Mouse (Mus musculus): ENCODE measurements around the gene Fam172a. TPM values are rescaled to one million over a fixed set of nuclear protein-coding genes. Genes with fewer than 3 reads are reported as not detected.

Fam172a gene
- total RNA-seq, 2 experiments from 2014 or later: 22.4 to 50.6 TPM

DNA sequence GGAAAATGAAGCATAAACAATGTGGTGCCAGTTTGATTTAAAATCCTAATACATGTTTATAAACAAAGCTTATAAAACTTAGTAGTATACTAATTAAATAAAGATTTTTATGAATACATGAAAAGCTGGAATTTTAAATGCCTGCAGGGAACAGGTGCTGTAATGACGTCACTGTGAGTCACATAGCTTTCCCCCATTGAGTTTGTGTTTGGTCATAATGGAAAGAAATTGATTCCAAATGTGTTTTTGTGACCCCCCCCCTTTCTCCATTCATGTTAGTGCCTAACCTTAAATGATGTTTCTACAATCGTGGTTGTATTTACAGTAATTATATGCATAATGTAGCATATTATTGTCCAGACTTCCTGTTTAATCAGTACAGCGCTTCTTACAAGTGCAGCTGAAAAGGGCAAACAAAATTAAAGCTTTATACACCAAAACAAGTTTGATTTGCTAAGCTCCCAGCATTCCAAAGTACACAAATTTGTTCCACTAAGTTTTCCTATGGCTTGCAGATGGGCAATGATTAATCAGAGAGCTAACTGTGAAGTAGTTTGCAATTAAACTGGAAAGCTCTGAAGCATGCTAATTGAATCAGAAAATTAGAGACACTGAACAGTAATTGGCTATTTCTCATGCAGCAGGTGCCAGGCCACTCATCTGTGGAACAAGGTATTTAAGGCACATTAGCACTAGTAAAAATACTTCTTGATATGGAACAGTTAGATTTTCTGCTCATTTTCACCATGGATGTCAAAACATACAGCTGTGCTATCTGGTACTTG is 398.1 kb downstream of the Fam172a start:
- ATAC-seq (replicated peaks; ENCODE audit: poor library complexity): no peak

DNA sequence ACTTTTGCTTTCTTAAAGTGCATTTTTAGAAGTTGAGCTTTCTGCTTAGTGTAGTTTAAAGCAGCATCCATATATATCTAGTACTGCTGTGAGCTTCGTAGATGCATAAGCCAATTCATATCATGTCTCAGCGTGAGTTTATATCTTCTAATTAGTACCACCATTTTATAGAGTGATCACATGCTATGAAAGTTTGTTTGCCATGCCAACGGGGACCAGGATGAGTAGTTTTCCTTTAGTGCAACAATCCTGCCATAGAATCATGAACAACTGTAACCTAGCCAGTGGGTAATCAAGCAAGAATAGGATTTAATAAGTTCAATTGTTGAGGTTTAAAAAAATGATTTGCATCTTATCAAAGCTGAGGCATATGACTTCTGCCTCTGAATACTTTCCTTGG is 398.8 kb downstream of the Fam172a start:
- ATAC-seq (replicated peaks; ENCODE audit: poor library complexity): no peak

DNA sequence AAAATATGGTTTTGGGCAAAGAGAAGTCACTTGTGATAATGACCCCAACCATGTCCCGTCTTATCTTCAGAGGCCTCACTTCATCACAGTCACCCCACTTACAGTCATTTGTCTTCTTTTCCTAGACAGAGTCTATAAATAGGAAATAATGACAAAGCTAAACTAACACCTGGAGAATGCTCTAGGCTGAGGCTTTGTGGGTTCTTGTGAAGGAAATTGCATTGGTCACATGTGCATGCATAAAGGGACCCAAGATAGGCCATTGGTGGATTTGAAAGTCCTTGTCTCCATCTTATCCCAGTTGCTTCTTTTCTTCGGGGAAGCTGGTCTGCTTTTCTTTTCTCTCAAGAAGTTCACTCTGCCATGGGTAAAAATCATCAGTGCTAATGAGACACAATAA is 400.5 kb downstream of the Fam172a start:
- no peak for ATAC-seq (replicated peaks; ENCODE audit: poor library complexity)

DNA sequence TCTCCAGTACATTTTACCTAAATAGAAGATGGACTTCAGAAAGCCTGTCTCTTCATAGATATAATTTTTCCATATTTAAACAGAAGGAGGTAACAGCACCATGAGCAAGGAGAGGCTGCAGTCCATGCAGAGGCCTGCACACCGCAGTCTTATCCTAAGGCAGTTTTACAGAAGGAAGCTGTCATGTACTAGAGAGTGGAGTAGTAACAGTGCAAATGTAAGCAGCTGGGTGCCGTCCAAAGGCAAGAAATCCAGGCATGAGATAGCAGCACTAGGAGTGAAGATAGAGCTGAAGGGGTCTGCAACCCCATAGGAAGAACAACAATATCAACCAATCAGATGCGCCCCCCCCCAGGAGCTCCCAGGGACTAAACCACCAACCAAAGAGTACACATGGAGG is 403.0 kb downstream of the Fam172a start:
- no peak for ATAC-seq (replicated peaks; ENCODE audit: poor library complexity)

DNA sequence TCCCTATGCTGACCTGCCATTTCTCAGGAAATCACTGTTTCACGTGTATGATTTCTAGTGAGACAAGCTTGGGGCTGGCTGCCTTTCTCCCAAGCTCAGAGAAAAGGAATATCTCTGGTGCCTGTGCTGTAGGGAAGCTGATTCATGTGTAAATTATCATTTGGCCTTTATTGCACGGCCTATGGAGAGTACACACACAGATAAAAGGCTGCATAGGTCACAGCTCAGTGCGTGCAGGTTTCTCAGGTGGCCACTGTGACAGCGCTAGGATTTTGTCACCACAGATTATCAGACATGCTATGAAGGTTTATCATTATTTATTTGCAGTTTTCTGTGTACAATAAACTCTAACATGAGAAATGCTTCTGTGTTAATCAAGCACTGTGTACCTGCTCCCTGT is 408.8 kb downstream of the Fam172a start:
- no peak for ATAC-seq (replicated peaks; ENCODE audit: poor library complexity)

DNA sequence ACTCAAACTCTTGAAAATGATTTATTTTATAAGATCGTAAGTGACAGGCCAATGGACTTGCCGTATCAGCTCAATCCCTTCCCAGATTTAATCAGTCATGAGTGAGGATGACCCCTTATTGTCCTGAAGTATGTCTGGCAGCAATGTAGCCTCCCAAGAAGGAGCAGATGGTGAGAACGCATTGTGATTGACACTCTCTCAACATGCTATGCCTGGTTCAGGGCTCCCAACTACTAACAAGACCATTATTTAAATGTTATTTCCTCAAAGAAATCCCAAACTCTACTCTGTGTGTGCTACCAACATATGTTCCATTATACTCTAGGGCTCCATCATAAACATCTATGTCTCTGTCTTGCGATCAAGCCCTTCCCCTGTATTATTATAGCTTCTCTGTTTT is 412.1 kb downstream of the Fam172a start:
- no peak for ATAC-seq (replicated peaks; ENCODE audit: poor library complexity)

DNA sequence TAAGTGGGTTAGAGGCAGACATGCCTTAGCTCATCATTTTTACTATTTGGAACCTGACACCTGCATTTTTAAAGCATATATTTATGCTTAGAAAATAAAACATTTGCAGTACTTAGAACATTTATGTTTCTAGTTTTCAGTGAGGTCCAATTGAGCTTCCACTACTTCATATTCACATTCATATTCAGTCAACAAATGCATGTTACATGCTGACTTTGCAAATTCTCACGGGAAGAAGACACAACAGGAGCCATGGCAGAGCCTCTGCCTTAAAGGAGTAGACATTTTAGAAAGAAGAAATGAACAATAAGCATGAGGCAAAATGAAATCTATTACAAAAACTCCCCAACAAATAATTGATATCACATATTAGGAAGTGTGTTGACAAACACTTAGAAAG is 416.9 kb downstream of the Fam172a start:
- no peak for ATAC-seq (replicated peaks; ENCODE audit: poor library complexity)

DNA sequence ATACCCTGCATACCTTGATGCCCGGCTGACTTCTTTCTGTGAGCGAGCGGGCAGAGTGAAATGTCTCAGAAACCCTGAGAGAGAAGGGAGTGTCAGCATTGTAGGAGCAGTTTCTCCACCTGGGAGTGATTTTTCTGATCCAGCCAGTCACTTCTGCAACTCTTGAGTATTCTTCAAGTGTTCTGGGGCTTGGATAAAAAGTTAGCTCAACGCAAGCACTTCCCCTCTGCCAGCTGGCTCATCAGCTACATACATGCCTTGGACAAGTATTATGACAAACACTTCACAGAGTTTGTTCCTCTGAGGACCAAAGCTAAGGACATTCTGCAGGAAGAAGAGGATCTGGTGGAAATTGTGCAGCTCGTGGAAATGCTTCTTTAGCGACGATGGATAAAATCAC is 420.2 kb downstream of the Fam172a start:
- no peak for ATAC-seq (replicated peaks; ENCODE audit: poor library complexity)

DNA sequence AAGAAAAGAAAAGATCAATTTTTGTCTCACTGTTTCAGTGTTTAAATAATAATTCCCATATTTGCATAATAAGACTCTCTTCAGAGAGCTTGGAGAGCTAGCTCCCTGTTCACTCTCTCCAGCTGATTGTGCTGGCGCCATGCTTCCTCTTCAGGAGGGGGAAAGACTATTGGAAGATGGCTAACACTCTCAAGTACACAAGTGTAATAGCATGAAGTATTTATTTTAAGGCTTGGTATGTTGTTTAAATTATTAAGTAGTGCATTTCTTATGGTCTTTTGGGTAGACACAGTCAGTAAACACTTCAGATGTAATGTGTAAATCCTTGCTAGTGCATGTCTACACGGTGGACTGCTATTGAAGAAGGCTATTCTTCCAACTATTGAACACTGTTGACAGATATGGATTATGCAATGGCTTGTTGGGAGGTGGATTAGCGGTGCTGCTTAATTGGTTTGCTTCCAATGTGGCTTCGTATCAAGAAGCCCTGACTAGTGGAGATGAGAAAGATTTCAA is 422.1 kb downstream of the Fam172a start:
- ATAC-seq (replicated peaks; ENCODE audit: poor library complexity): no peak

DNA sequence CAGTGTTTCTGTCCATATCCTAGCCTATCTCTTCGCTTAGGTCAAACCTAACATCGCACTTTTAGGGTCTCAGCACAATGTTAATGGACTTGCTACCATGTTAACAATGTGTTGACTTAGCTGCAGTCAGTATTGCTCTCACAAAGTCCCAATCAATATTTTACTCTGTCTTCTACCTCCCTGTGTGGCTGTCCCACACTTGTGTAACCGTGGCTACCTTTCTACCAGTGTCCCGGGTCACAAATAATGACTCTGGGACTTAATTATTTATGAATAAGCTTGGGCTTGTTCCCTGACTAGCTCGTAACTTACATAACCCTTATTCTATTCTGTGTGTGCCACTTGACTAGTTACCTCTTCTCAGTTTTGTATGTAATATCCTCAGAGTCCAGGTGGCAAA is 455.6 kb downstream of the Fam172a start:
- ATAC-seq (replicated peaks; ENCODE audit: poor library complexity): no peak

DNA sequence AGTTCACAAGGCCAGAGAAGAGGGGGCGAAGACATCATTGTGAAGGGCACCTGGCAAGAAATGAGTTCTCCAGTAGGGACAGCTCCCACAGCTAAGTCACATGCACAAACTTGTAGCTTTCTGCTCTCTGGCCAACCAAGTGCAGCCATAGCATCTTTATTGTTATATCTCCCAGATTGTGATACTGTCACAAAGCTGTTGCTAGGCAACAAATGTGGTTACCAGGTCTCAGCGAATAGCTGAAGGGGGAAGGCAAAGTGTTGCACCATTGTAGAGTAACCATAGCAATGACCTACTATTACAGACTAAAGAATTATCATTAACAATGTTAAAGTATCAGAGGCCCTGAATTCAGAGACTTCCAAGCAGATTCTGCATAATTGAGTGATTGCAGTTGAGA is 460.3 kb downstream of the Fam172a start:
- ATAC-seq (replicated peaks; ENCODE audit: poor library complexity): peak; percentile 27; the same call in 1 of the 2 replicates

DNA sequence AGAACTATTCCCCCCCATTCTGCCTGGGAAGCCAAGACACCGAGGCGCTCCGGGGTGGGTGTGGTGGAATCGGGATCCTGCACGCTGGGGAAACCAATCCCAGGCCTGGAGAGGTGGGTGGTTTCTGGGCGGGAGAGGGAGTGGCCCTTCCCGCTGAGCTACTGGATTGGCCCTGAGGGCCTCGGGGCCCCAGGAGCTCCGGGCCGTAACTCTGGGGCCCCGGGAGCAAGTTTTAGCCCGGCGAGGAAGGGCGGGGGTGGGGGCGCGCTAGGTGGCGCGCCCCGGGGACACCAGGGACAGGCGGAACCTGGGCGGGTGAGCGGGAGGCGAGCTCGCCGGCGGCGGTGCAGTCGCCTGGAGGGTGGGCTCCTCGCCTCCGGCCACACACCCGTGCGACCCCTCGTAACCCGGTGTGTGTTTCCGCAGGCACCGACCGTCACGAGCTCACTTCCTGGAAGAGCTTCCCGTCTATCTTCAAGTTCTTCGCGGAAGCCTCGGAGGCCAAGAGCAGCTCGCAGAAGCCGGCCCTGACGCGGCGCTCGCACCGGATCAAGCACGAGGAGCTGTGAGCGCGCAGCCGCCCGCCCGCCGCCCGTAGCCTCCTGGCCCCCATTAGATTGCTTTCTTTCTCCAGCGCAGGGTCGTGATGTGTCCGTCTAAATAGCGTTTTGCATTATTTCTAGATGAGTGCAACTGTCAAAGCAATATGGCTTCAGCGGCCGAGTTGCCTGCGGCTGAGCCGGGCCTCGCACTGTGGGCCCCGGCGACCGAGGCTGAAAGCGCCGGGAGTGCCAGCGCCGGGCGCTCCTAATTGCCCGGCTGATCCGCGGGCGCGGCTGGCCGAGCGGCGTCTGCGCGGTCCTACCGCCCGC is 461.5 kb downstream of the Fam172a start:
- peak; percentile 89 for ATAC-seq (replicated peaks; ENCODE audit: poor library complexity)

DNA sequence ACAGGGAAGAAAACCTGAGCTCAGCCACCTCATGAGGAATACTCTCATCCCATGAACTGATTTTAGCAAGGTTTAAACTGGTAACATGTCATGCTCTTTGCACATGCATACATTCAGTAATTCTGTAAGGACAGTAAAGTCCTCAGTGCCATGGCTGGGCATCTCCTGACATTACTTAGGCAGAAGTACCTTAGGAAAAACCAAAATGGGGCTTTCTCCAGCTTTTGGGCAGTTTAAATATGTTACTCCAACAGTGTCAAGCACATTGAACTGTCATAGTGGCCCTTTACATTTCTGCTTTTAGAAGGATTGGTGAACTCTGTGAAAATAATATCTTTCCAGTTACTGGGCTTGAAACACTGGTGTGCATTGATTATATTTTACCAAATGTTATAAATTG is 463.1 kb downstream of the Fam172a start:
- ATAC-seq (replicated peaks; ENCODE audit: poor library complexity): no peak

DNA sequence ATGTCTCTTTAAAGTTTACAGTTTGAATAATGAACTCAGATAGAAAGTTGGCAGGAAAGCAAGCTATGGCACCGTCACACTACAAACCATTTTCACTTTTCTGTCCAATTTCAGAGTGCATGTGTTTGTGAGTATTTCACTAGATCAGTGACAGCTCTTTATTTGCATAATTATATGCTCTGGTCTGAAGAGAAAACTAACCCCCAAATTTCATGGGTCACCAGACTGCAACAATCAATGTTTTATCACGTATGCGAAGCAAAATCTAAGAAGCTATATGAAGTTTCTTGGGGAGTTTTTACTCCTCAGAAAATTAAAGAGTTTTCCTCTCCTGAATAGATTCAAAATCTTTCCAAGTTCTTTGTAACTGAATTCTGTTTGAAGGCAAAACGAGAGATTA is 466.3 kb downstream of the Fam172a start:
- ATAC-seq (replicated peaks; ENCODE audit: poor library complexity): no peak

DNA sequence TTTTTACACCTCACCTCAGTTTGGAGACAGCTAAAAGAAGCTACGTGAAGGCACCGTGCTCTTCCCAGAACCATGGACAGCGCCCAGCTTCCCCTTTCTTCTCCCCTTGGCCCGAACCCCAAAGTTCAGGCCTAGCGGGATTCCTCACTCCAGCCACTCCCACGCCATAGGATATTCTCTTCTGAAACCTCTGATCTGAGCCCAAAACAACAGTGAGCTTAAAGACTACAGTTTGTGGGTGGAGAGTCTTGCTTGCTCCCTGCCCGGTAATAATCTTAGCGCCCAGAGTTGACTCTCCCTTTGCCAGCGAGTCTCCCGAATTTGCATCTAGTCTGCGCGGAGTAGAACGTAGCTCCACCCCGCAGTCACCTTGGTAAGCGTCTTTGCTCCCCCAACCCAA is 469.5 kb downstream of the Fam172a start:
- ATAC-seq (replicated peaks; ENCODE audit: poor library complexity): peak; percentile 87

DNA sequence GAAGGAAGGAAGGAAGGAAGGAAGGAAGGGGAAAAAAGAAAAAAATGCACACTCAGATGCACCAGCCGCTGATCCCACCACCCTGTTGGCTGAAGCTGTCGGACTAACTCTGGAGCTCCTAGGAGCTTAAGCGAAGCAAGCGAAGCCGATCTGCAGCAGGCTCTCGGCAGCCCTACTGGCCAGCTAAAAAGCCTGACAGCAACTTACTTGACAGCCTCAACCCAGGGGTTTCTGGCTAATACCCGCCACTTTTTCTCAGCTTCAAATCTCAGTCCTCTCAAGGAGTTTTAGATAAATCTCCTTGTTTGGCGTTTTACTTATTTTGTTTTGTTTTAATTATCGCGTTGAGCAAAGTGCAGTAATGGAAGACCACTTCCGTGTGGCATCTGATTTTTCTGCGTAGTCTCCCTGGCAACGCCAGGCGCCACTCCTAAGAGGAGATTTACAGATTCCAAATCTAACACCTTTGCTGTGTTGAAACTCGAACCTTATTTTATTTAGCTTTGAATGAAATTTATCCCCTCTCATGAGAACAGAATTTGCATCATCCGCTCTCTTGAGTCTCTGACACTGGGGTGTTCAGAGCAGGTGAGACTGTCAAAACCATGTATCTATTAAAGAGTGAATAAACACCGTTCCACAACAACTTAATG is 470.3 kb downstream of the Fam172a start:
- no peak for ATAC-seq (replicated peaks; ENCODE audit: poor library complexity)

DNA sequence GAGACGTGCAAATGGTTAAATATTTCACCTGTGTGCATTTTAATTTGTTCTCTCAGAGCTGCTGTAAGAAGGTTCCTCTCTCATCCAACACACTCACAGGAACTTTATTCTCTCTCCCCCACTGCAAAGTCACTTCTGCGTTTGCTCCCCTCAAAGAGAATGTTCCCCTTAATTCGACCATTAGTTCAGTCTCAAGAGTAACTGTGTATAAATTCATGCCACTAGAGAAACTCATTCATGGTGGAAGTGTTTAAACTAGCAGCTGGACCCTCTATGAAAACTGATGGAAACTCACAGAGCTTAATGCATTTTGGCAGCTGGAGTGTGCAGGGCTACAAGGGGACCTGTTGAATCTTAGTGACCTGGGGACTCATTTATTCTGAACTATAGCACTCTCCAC is 471.0 kb downstream of the Fam172a start:
- no peak for ATAC-seq (replicated peaks; ENCODE audit: poor library complexity)

DNA sequence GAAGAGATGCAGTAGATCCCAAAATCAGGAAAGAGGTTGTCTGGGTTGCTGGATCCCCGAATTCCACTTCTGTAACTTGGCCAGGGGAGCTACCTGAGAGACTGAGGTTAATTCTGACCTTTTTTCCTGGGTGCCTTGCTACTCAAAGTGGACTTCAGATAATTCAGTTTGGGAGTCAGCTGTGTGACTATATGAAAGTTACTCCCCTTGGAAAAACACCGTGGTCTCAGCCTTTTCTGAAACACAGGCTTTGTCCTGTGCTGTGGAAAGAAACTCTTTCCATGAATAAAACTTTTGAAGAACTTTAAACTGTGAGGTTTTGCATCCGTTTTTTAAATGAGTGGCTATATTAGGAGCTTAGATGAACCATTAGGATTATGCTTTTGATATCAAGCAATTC is 472.4 kb downstream of the Fam172a start:
- ATAC-seq (replicated peaks; ENCODE audit: poor library complexity): no peak

DNA sequence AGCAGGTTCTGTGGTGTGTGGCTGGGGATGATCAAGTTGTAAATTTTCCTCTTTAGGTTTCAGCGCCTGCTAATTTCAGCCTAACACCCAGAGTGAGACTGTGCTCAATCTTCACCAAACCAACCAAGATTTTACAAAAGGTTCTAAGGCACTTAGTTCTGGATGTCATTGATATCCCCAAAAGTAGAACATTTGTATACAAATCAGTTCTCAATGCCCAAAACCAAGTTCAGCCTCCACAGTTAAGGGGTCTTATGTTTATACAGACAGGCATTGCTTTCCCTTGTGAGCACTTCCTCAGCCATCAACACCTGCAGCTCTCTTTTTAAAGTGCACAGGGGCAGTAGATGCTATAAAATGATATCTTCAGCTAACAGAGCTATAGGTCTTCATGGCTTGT is 473.1 kb downstream of the Fam172a start:
- ATAC-seq (replicated peaks; ENCODE audit: poor library complexity): no peak

DNA sequence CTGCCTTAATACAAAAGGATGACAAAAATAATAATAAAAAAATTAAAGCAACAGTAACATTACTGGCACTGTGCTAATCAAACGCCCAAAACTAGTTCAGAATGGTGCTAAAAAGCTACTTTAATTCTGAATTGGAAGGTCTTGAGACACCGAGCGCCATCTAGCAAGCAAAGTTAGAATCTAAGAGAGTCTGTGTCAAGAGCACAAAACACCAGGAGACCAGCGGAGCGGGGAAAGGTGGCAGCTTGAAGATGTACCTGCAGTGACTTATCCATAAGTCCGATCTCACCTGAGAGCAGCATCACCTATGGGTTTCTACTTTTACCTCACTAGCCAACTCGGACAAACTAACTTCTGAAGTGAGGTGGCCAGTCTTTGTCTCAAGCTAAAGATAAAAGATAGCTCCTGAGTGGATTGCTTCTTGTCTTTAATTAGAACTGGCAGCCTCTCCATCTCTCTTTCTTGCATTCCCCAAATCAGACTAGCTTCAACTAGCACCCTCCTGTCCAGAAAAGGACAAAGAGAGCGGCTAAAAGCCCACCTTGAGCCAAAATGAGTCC is 474.1 kb downstream of the Fam172a start:
- 0 out of 2 replicates have a peak, but pooled peaks have one; percentile 59 for ATAC-seq (replicated peaks; ENCODE audit: poor library complexity)

DNA sequence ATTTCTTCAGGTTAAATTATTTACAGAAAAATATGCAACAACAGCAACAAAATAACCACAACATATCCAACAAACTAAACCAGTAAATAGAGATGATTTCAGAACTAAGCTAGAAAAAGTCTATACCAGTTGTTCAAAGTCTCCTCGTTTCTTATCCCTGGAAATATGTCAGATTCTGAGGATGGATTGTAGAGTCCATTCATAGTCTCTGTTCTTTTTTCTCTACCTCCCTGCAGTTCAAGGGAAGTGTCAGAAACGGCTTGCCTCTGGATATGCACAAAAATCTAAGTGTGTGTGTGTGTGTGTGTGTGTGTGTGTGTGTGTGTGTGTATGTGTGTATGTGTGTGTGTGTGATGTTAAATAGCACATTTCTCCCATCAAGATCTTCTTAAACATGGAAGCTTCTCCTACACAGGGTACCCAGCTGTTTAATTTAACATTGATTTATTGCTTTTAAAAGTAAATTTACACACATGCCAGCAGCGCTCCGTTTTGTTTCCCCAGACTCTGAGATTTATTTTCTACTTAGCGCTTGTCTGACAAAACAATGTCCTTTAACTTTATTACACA is 475.6 kb downstream of the Fam172a start:
- ATAC-seq (replicated peaks; ENCODE audit: poor library complexity): no peak

Data from megakaryocyte progenitor cell, adult 5-6 weeks (primary cell).